Mouse (Mus musculus): Measurements from ENCODE around the gene Patl2. TPM values are rescaled to one million over a fixed set of nuclear protein-coding genes. Genes with fewer than 3 reads are reported as not detected.
A peak's percentile ranks its signal among the peaks of the same experiment; 100 is the strongest.

Patl2 gene
- polyA plus RNA-seq, 1 experiment from 2014 or later = not detected

DNA sequence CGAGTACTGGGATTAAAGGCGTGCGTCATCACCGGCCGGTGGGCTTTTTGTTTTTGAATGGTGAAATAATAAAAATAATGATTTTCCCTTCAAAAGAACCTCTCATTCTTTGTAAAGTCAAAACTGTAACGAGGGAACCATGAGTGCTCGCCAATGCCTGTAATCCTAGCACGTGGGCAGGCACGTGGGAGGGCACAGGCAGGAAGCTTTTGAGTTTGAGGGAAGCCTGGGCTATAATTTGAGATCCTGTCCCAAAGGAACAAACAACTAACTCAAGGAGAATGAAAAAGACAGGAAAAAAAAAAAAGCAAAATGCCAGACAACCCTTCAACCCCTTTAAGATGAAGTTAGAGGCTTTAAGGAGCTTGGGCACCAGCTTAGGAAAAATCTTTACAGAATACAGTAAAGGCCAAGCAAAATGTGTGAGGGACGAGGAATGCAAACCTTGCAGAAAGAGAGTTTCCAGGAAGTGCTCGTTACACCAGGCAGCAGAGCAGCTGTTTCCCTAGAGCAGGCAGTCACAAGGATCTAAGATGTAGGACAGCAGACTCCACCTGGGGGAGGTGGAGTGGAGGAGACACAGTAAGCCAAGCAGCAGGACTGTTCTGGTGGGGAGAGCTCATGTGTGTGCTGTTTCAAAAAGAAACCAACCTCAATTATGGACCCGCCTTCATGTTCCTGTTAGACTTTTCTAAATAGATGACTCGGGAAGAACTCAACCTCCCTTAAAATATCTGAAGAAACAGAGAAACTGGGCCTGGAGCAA lies 22.4 kb downstream of the Patl2 start:
- ATAC-seq (ENCODE audit: insufficient number of reproducible peaks, low FRiP score, low TSS enrichment, low read depth) = no peak
- H3K36me3 ChIP-seq (ENCODE audit: control insufficient read depth, insufficient read depth, low read length) = no peaks in the 10 kb centered on the region
- no peak overlapping the region for H3K4me2 ChIP-seq (ENCODE audit: low read depth, severe bottlenecking)
- no peak overlapping the region for H3K9ac ChIP-seq (ENCODE audit: low read length)
- no peak for DNase-seq (ENCODE audit: low spot score)
- no peaks in the 10 kb centered on the region for H3K9me3 ChIP-seq (ENCODE audit: control insufficient read depth, low read length)
- H3K4me1 ChIP-seq (ENCODE audit: control insufficient read depth, insufficient read depth, low read length) = no peaks in the 10 kb centered on the region
- H3K27me3 ChIP-seq (ENCODE audit: control insufficient read depth, insufficient read depth, low read length) = no peaks in the 10 kb centered on the region
- WGBS = 73% methylated on average over 13 of the region's 13 CpGs
- H3K27ac ChIP-seq (replicated peaks; ENCODE audit: low read depth, low read length) = no peak overlapping the region
- no peak overlapping the region for H3K4me3 ChIP-seq (ENCODE audit: low read depth, low read length)

DNA sequence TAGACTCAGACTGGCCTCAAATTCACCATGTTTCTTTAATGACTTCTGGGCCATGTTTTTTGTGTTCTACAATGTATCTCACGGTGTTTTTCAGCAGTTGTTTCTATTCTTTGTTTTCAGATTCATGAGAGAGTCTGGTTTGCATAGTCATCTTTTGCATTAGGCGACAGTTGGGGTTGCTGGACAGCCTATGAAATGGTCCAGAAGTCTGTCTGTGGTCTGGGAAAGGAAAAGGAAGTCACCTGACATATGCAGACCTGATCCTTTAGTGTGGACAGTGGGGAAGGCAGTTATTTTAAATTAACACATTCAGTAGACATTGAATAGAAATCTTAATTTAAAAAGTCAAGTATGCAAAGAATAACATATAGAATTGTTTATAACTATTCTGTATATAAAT lies 23.5 kb downstream of the Patl2 start:
- H3K4me2 ChIP-seq (ENCODE audit: low read depth, severe bottlenecking) = no peak overlapping the region
- H3K9ac ChIP-seq (ENCODE audit: low read length) = no peak overlapping the region
- WGBS = 88% methylated on average over 2 of the region's 2 CpGs
- H3K27ac ChIP-seq (replicated peaks; ENCODE audit: low read depth, low read length) = no peak overlapping the region
- no peaks in the 10 kb centered on the region for H3K9me3 ChIP-seq (ENCODE audit: control insufficient read depth, low read length)
- DNase-seq (ENCODE audit: low spot score) (no peak), ATAC-seq (ENCODE audit: insufficient number of reproducible peaks, low FRiP score, low TSS enrichment, low read depth) (no peak)
- no peaks in the 10 kb centered on the region for H3K27me3 ChIP-seq (ENCODE audit: control insufficient read depth, insufficient read depth, low read length)
- no peaks in the 10 kb centered on the region; the same call in 1 of the 2 replicates for H3K4me1 ChIP-seq (ENCODE audit: control insufficient read depth, insufficient read depth, low read length)
- no peaks in the 10 kb centered on the region for H3K36me3 ChIP-seq (ENCODE audit: control insufficient read depth, insufficient read depth, low read length)
- no peak overlapping the region for H3K4me3 ChIP-seq (ENCODE audit: low read depth, low read length)

DNA sequence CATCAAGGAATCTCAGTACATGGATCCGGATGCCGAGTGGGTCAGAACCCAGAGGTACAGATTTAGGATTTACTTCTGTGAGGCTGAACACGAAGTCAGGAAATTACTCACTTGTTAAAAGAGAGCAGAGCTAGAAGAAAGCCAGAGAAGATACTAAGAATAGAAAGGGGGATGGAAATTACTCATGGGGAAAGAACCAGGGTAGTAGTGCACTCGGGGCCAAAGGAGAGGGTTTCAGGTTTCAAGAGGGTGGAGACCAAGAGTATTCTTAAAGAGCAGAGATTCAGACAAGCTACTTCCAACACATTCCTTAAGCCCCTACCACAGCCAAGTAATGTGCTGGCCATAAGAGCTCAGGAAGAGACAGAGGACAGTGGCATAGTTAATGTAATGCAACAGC lies 24.4 kb downstream of the Patl2 start:
- DNase-seq (ENCODE audit: low spot score) (no peak), ATAC-seq (ENCODE audit: insufficient number of reproducible peaks, low FRiP score, low TSS enrichment, low read depth) (no peak)
- no peaks in the 10 kb centered on the region for H3K36me3 ChIP-seq (ENCODE audit: control insufficient read depth, insufficient read depth, low read length)
- no peak overlapping the region for H3K4me3 ChIP-seq (ENCODE audit: low read depth, low read length)
- no peak overlapping the region for H3K27ac ChIP-seq (replicated peaks; ENCODE audit: low read depth, low read length)
- H3K9ac ChIP-seq (ENCODE audit: low read length) = no peak overlapping the region
- no peaks in the 10 kb centered on the region; the same call in 1 of the 2 replicates for H3K4me1 ChIP-seq (ENCODE audit: control insufficient read depth, insufficient read depth, low read length)
- WGBS = 53% methylated on average over 4 of the region's 4 CpGs
- H3K27me3 ChIP-seq (ENCODE audit: control insufficient read depth, insufficient read depth, low read length) = no peaks in the 10 kb centered on the region
- no peak overlapping the region for H3K4me2 ChIP-seq (ENCODE audit: low read depth, severe bottlenecking)
- H3K9me3 ChIP-seq (ENCODE audit: control insufficient read depth, low read length) = no peaks in the 10 kb centered on the region

DNA sequence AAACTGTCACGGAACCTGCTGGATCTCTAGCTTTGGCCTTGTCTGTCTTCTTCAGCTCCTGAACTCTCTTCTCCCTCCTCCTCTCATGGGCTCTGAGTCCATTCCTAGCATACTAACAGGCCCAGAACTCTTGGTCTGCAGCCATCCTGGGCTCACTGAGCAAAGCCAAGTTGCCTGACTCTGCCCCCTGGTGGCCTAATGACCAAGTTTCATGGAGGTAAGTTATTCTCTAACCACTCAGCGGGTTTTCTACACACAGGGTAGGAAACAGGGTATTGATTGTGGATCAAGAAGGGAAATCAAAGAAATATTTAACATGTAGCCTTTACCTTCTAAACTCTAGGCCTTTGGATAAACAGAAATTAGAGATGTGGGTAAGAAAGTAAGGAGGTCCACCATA lies 25.3 kb downstream of the Patl2 start, which contains the start of gene Trim69:
Gene Trim69, plus strand, starts transcription at position 21 of the 400 bp plus-strand sequence.
- H3K9me3 ChIP-seq (ENCODE audit: control insufficient read depth, low read length) = no peaks in the 10 kb centered on the region
- H3K4me3 ChIP-seq (ENCODE audit: low read depth, low read length) = no peak within 1 kb of the TSS
- H3K27ac ChIP-seq (replicated peaks; ENCODE audit: low read depth, low read length) = no peak within 1 kb of the TSS
- no peak within 1 kb of the TSS for H3K9ac ChIP-seq (ENCODE audit: low read length)
- H3K27me3 ChIP-seq (ENCODE audit: control insufficient read depth, insufficient read depth, low read length) = no peaks in the 10 kb centered on the region
- DNase-seq (ENCODE audit: low spot score) (peak; percentile 86), ATAC-seq (ENCODE audit: insufficient number of reproducible peaks, low FRiP score, low TSS enrichment, low read depth) (peak; percentile 39; the same call in 1 of the 2 replicates)
- no peak within 1 kb of the TSS for H3K4me2 ChIP-seq (ENCODE audit: low read depth, severe bottlenecking)
- 47% methylated on average over 2 of the region's 2 CpGs for WGBS
- H3K36me3 ChIP-seq (ENCODE audit: control insufficient read depth, insufficient read depth, low read length) = no peaks in the 10 kb centered on the region
- H3K4me1 ChIP-seq (ENCODE audit: control insufficient read depth, insufficient read depth, low read length) = no peaks in the 10 kb centered on the region; the same call in 1 of the 2 replicates

DNA sequence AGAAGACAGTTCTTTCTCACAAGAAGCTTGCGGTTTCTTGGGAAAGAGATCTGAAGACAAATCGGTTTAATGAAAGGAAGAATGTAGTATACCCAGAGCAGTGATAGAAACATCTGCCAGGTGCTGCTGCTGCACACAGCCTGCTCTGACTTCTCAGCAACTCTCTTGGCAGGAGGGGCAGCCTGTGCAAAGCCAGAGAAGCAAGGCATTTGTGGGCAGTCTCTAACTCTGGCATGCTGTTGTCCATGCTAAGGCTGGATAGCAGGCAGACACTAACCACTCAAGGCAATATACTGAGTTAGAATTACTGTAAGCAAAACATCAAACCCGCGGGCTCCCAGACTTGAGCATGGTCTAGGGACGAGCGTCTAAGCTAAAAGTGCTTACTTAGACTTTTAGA lies 26.3 kb downstream of the Patl2 start:
- 83% methylated on average over 6 of the region's 6 CpGs for WGBS

DNA sequence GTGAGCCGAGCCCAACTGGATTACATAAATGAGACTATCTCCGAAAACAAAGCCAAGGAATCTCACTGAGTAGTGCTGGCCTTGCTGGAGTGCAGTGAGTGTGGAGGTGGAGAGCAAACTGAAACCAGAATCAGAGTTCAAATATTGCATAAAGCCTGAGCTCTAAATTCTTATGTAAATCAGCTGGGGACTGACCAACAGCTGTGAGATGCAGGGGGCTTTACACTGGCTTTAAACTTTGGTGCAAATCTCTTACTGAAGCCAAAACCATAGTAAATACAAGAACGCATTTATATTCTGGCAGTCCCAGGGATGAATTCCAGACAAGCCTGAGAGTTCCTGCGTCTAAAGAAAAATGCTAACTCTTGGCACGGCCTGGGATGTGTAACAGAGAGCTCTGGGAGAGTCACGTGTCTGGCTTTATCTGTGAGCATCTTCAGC lies 27.6 kb downstream of the Patl2 start:
- H3K9me3 ChIP-seq (ENCODE audit: control insufficient read depth, low read length) = no peaks in the 10 kb centered on the region
- H3K36me3 ChIP-seq (ENCODE audit: control insufficient read depth, insufficient read depth, low read length) = no peaks in the 10 kb centered on the region; the same call in 1 of the 2 replicates
- 71% methylated on average over 6 of the region's 6 CpGs for WGBS
- no peak overlapping the region for H3K4me2 ChIP-seq (ENCODE audit: low read depth, severe bottlenecking)
- H3K4me1 ChIP-seq (ENCODE audit: control insufficient read depth, insufficient read depth, low read length) = no peaks in the 10 kb centered on the region; the same call in 1 of the 2 replicates
- DNase-seq (ENCODE audit: low spot score) (peak; percentile 8), ATAC-seq (ENCODE audit: insufficient number of reproducible peaks, low FRiP score, low TSS enrichment, low read depth) (no peak)
- no peaks in the 10 kb centered on the region for H3K27me3 ChIP-seq (ENCODE audit: control insufficient read depth, insufficient read depth, low read length)
- H3K27ac ChIP-seq (replicated peaks; ENCODE audit: low read depth, low read length) = no peak overlapping the region
- no peak overlapping the region for H3K9ac ChIP-seq (ENCODE audit: low read length)
- H3K4me3 ChIP-seq (ENCODE audit: low read depth, low read length) = no peak overlapping the region

More for the DNA sequence above, 26.3 kb downstream of the Patl2 start:
- Histone ChIP-seq H3K4me1 (ENCODE audit: control insufficient read depth, insufficient read depth, low read length) (no peaks in the 10 kb centered on the region; the same call in 1 of the 2 replicates), H3K36me3 (ENCODE audit: control insufficient read depth, insufficient read depth, low read length) (no peaks in the 10 kb centered on the region), H3K9ac (ENCODE audit: low read length) (no peak overlapping the region), H3K9me3 (ENCODE audit: control insufficient read depth, low read length) (no peaks in the 10 kb centered on the region), H3K4me3 (ENCODE audit: low read depth, low read length) (no peak overlapping the region), H3K27me3 (ENCODE audit: control insufficient read depth, insufficient read depth, low read length) (no peaks in the 10 kb centered on the region), H3K27ac (replicated peaks; ENCODE audit: low read depth, low read length) (no peak overlapping the region), H3K4me2 (ENCODE audit: low read depth, severe bottlenecking) (no peak overlapping the region)
- ATAC-seq (ENCODE audit: insufficient number of reproducible peaks, low FRiP score, low TSS enrichment, low read depth) (no peak), DNase-seq (ENCODE audit: low spot score) (no peak)

DNA sequence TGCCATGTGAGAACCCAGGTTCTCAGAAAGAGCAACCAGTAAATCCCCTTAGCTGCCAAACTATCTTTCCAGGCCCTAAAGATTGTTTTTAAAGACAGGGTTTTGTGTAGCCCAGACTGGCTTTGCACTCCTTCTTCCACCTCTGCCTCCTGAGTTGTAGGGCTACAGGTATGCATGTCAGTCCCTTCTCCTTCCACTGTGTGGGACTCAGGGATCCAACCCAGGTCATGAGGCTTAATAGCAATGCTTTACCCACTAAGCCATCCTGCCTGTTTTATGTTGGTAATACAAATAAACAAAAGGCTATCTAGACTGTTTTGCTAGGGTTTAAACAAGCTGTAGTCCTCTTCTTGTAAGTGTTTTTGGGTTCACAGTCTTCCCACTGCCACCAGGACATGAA lies 28.4 kb downstream of the Patl2 start:
- H3K9ac ChIP-seq (ENCODE audit: low read length) = no peak overlapping the region
- no peaks in the 10 kb centered on the region for H3K27me3 ChIP-seq (ENCODE audit: control insufficient read depth, insufficient read depth, low read length)
- H3K4me1 ChIP-seq (ENCODE audit: control insufficient read depth, insufficient read depth, low read length) = no peaks in the 10 kb centered on the region; the same call in 1 of the 2 replicates
- H3K9me3 ChIP-seq (ENCODE audit: control insufficient read depth, low read length) = no peaks in the 10 kb centered on the region
- no peak overlapping the region for H3K4me3 ChIP-seq (ENCODE audit: low read depth, low read length)
- no peak overlapping the region for H3K27ac ChIP-seq (replicated peaks; ENCODE audit: low read depth, low read length)
- no peaks in the 10 kb centered on the region; the same call in 1 of the 2 replicates for H3K36me3 ChIP-seq (ENCODE audit: control insufficient read depth, insufficient read depth, low read length)
- no peak for DNase-seq (ENCODE audit: low spot score)
- no peak for ATAC-seq (ENCODE audit: insufficient number of reproducible peaks, low FRiP score, low TSS enrichment, low read depth)
- H3K4me2 ChIP-seq (ENCODE audit: low read depth, severe bottlenecking) = no peak overlapping the region

DNA sequence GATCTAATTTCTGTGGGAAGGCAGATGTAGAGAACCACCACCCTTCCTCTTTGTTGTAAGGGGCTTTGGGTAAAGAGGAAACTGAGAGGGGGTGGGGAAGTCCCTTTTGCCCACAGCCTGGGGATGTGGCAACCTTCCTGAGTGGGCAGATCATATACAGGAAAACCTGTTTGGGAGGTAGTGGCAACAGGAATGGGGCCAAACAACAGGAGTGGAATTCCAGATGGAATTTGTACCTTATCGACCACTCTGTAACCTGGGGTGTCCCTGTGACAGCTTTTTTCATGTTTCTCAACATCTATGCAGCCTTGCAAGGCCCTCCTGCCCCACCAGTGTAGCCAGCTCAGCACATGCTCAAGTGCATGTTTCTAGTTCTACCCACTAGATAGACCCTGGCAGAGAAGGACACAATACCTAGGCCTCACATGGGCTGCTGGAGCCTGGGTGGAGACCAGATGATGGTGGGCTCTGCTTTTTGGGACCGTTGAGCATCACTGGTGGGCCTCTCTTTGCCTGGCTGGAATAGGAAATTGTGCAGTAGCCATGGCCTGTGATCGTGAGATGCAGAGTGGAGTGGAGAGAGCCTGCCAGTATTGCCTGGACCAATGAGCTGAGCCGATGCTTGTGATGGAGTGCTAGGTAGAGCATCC lies 29.8 kb downstream of the Patl2 start:
- Histone ChIP-seq H3K9ac (ENCODE audit: low read length) (no peak overlapping the region), H3K27ac (replicated peaks; ENCODE audit: low read depth, low read length) (no peak overlapping the region), H3K4me3 (ENCODE audit: low read depth, low read length) (no peak overlapping the region), H3K27me3 (ENCODE audit: control insufficient read depth, insufficient read depth, low read length) (no peaks in the 10 kb centered on the region), H3K36me3 (ENCODE audit: control insufficient read depth, insufficient read depth, low read length) (no peaks in the 10 kb centered on the region; the same call in 1 of the 2 replicates), H3K4me2 (ENCODE audit: low read depth, severe bottlenecking) (no peak overlapping the region), H3K4me1 (ENCODE audit: control insufficient read depth, insufficient read depth, low read length) (no peaks in the 10 kb centered on the region; the same call in 1 of the 2 replicates), H3K9me3 (ENCODE audit: control insufficient read depth, low read length) (no peaks in the 10 kb centered on the region)
- no peak for ATAC-seq (ENCODE audit: insufficient number of reproducible peaks, low FRiP score, low TSS enrichment, low read depth)
- DNase-seq (ENCODE audit: low spot score) = no peak
- WGBS = 93% methylated on average over 4 of the region's 4 CpGs
